Mouse (Mus musculus): ENCODE results near the gene Gm28635.

Gene Gm28635

GRCm38 (mm10) chr2:84585700-84586099 lies 92.1 kb downstream of the Gm28635 start:
- DNase-seq (ENCODE audit: low read depth, low spot score): peak; percentile 57

GRCm38 (mm10) chr2:84582286-84582685 lies 95.6 kb downstream of the Gm28635 start:
- no peak for DNase-seq (ENCODE audit: low read depth, low spot score)

GRCm38 (mm10) chr2:84581208-84581607 lies 96.6 kb downstream of the Gm28635 start:
- peak; percentile 44 for DNase-seq (ENCODE audit: low read depth, low spot score)

DNA sequence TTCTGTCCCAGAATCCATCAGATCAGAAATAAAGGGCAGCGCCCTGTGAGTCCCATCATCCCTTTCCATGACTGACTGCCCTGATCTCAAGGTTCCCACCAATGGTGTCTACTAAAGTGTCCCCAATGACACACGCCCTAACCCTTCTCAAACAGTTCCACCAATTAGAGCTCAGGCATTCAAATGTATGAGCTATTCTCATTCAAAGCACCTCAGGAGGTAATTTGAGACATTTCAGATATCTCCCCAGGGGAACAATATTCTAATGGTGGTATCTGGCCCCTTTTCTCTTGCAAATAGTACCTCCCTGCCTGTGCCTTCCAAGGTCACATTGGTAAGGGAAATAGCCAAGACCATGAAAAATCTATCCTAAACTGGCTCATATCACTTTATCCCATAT lies 98.5 kb downstream of the Gm28635 start:
- peak; percentile 64 for DNase-seq (ENCODE audit: low read depth, low spot score)

- no peak for DNase-seq (ENCODE audit: low read depth, low spot score)
Observed at GRCm38 (mm10) chr2:84574130-84574529, 103.7 kb downstream of the Gm28635 start.

DNA sequence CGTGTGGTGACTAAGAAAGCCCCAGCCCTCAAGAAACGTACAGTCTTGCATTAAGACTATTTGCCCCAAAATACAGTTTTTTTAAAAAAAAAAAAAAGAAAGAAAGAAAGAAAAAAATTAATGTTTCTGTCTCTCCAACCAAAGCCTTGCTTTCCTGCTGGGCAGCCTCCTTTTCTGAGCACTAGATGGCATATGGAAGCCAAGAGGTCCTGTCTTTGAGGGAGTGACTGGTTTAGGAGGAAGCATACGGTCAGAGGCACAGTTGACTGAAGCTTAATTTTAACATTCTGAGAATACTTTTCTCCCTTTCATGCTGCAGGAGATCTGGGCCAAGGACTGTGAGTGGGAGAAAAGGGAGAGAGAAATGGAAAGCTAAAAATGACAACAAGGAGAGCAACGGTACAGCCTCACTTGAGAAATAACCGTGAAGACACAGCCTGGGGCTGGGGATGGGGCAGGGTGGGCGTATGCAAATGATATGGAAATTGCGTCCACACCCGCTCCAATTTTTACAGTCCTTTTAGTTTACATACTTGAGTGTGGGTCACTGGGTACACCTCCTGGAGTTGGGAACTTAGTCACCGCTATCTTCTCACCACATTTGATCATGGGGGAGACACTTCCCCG lies 120.8 kb downstream of the Gm28635 start:
- DNase-seq (ENCODE audit: low read depth, low spot score): no peak

Measured in ES-CJ7 (cell line).